Mouse (Mus musculus) intestine, embryonic 16.5 days (tissue): ENCODE results near the gene 1700102P08Rik. TPM values are rescaled to one million over a fixed set of nuclear protein-coding genes. Genes with fewer than 3 reads are reported as not detected.

Experiments
- ATAC-seq: fragments of 200-750 bp; cut with Nextera tagmentation; 2 replicates; pipeline ENCODE4 v1.8.0; 2017; ENCODE audit warnings: moderate TSS enrichment, moderate library complexity
- H3K27ac ChIP-seq: fragments of 300-500 bp; sonication (generic); 2 replicates; pipeline ENCODE4 v1.5.1; 2014; ENCODE audit warnings: mild to moderate bottlenecking, low read length
- H3K27me3 ChIP-seq: fragments of 300-500 bp; sonication (generic); replicated peaks from 2 replicates; pipeline ENCODE4 v1.6.1; 2014; ENCODE audit warnings: low read length, control low read depth, mixed read lengths; ENCODE audit not compliant: control insufficient read depth, insufficient read depth
- H3K36me3 ChIP-seq: fragments of 300-500 bp; sonication (generic); 2 replicates; pipeline ENCODE4 v1.6.1; 2014; ENCODE audit warnings: low read length, control low read depth; ENCODE audit not compliant: control insufficient read depth, insufficient read depth
- H3K4me1 ChIP-seq: fragments of 300-500 bp; sonication (generic); 2 replicates; pipeline ENCODE4 v1.6.1; 2014; ENCODE audit warnings: low read length, control low read depth, mixed read lengths; ENCODE audit not compliant: control insufficient read depth, insufficient read depth
- H3K4me2 ChIP-seq: fragments of 300-500 bp; sonication (generic); 2 replicates; pipeline ENCODE4 v1.6.1; 2014; ENCODE audit warnings: low read depth, low read length, control low read depth
- H3K4me3 ChIP-seq: fragments of 300-500 bp; sonication (generic); 2 replicates; pipeline ENCODE4 v1.5.1; 2014; ENCODE audit warnings: mild to moderate bottlenecking, low read length
- H3K9ac ChIP-seq: fragments of 300-500 bp; sonication (generic); 2 replicates; pipeline ENCODE4 v1.6.1; 2014; ENCODE audit warnings: low read depth, low read length
- H3K9me3 ChIP-seq: fragments of 300-500 bp; sonication (generic); 2 replicates; pipeline ENCODE4 v1.6.1; 2016; ENCODE audit warnings: low read length, control low read depth; ENCODE audit not compliant: control insufficient read depth
- WGBS: fragments of 180-500 bp; shearing (Covaris S2); extraction: QIAGEN DNeasy Blood & Tissue Kit; methylation state at CpG from one replicate; pipeline ENCODE4 v1.1.7; 2014; 5-methylcytosine and 5-hydroxymethylcytosine counted together
- polyA plus RNA-seq: library from polyadenylated mRNA; unstranded; fragments of >200 nt; fragmentation: Nextera tagmentation; extraction: Ambion mirVana; gene quantifications from 2 replicates; pipeline ENCODE4 v1.2.1, GENCODE M21; 2015

Gene 1700102P08Rik
- polyA plus RNA-seq, 1 experiment from 2014 or later: 0.55 TPM

- WGBS: 68% methylated on average over 5 of the region's 5 CpGs
- Histone ChIP-seq H3K4me2 (no peak overlapping the region), H3K4me1 (peaks cover 9% of the 10 kb centered on the region), H3K27me3 (no peaks in the 10 kb centered on the region), H3K9ac (no peak overlapping the region), H3K9me3 (no peaks in the 10 kb centered on the region), H3K4me3 (no peak overlapping the region), H3K27ac (peak overlapping the region; percentile 29), H3K36me3 (peaks cover 20% of the 10 kb centered on the region)
- ATAC-seq: peak; percentile 72
Measured at GRCm38 (mm10) chr9:108378736-108379135, 13.9 kb upstream of the 1700102P08Rik start.

- Histone ChIP-seq H3K36me3 (peaks cover 18% of the 10 kb centered on the region), H3K27me3 (no peaks in the 10 kb centered on the region), H3K27ac (peak overlapping the region; percentile 37; the same call in 1 of the 2 replicates), H3K4me2 (no peak overlapping the region), H3K9ac (no peak overlapping the region), H3K9me3 (no peaks in the 10 kb centered on the region), H3K4me3 (no peak overlapping the region), H3K4me1 (peaks cover 9% of the 10 kb centered on the region)
- peak; percentile 54 for ATAC-seq
- 78% methylated on average over 4 of the region's 4 CpGs for WGBS
Measured at GRCm38 (mm10) chr9:108379294-108379693, 13.3 kb upstream of the 1700102P08Rik start.

GRCm38 (mm10) chr9:108381382-108381781, 11.2 kb upstream of the 1700102P08Rik start:
- H3K4me3 ChIP-seq: no peak overlapping the region
- H3K27me3 ChIP-seq: no peaks in the 10 kb centered on the region
- ATAC-seq: no peak
- H3K27ac ChIP-seq: no peak overlapping the region
- H3K9me3 ChIP-seq: no peaks in the 10 kb centered on the region
- peaks cover 16% of the 10 kb centered on the region for H3K36me3 ChIP-seq
- peaks cover 9% of the 10 kb centered on the region for H3K4me1 ChIP-seq
- H3K4me2 ChIP-seq: no peak overlapping the region
- WGBS: 97% methylated on average over 9 of the region's 9 CpGs
- H3K9ac ChIP-seq: no peak overlapping the region

- no peak overlapping the region for H3K27ac ChIP-seq
- ATAC-seq: peak; percentile 43; the same call in 1 of the 2 replicates
Measured at GRCm38 (mm10) chr9:108385006-108385405, 7.6 kb upstream of the 1700102P08Rik start.

GRCm38 (mm10) chr9:108386816-108387215, 5.8 kb upstream of the 1700102P08Rik start:
- H3K27me3 ChIP-seq: no peaks in the 10 kb centered on the region
- H3K36me3 ChIP-seq: peaks cover 18% of the 10 kb centered on the region
- no peaks in the 10 kb centered on the region for H3K9me3 ChIP-seq
- H3K4me3 ChIP-seq: no peak overlapping the region
- no peak overlapping the region for H3K4me2 ChIP-seq
- no peaks in the 10 kb centered on the region for H3K4me1 ChIP-seq
- H3K9ac ChIP-seq: no peak overlapping the region
- ATAC-seq: no peak
- WGBS: 86% methylated on average over 4 of the region's 4 CpGs
- no peak overlapping the region for H3K27ac ChIP-seq

More at GRCm38 (mm10) chr9:108385006-108385405, 7.6 kb upstream of the 1700102P08Rik start:
- H3K4me2 ChIP-seq: no peak overlapping the region
- H3K4me1 ChIP-seq: no peaks in the 10 kb centered on the region
- H3K36me3 ChIP-seq: peaks cover 16% of the 10 kb centered on the region
- H3K9ac ChIP-seq: no peak overlapping the region
- H3K9me3 ChIP-seq: no peaks in the 10 kb centered on the region
- 52% methylated on average over 7 of the region's 7 CpGs for WGBS
- H3K27me3 ChIP-seq: no peaks in the 10 kb centered on the region
- no peak overlapping the region for H3K4me3 ChIP-seq

- Histone ChIP-seq H3K27ac (no peak overlapping the region), H3K4me1 (no peaks in the 10 kb centered on the region), H3K36me3 (peaks cover 22% of the 10 kb centered on the region), H3K4me2 (no peak overlapping the region), H3K4me3 (no peak overlapping the region), H3K27me3 (no peaks in the 10 kb centered on the region), H3K9me3 (no peaks in the 10 kb centered on the region), H3K9ac (no peak overlapping the region)
- 81% methylated on average over 10 of the region's 10 CpGs for WGBS
- no peak for ATAC-seq
Measured at GRCm38 (mm10) chr9:108388601-108389000, 4.0 kb upstream of the 1700102P08Rik start.

- Histone ChIP-seq H3K4me1 (no peaks in the 10 kb centered on the region), H3K4me2 (no peak overlapping the region), H3K9ac (no peak overlapping the region), H3K27me3 (no peaks in the 10 kb centered on the region), H3K4me3 (no peak overlapping the region), H3K27ac (no peak overlapping the region), H3K9me3 (no peaks in the 10 kb centered on the region), H3K36me3 (peaks cover 22% of the 10 kb centered on the region)
- ATAC-seq: no peak
- 73% methylated on average over 6 of the region's 6 CpGs for WGBS
Measured at GRCm38 (mm10) chr9:108389220-108389619, 3.4 kb upstream of the 1700102P08Rik start.

GRCm38 (mm10) chr9:108394191-108394590, 1.6 kb downstream of the 1700102P08Rik start:
- Histone ChIP-seq H3K27me3 (no peaks in the 10 kb centered on the region), H3K4me2 (no peak overlapping the region), H3K4me1 (no peaks in the 10 kb centered on the region), H3K9ac (no peak overlapping the region), H3K9me3 (no peaks in the 10 kb centered on the region), H3K36me3 (peaks cover 20% of the 10 kb centered on the region), H3K27ac (no peak overlapping the region), H3K4me3 (no peak overlapping the region)
- 92% methylated on average over 6 of the region's 6 CpGs for WGBS
- no peak for ATAC-seq

- H3K27me3 ChIP-seq: no peaks in the 10 kb centered on the region
- H3K4me2 ChIP-seq: no peak overlapping the region
- WGBS: 89% methylated on average over 1 of the region's 1 CpGs
- H3K36me3 ChIP-seq: peaks cover 20% of the 10 kb centered on the region
- H3K4me3 ChIP-seq: no peak overlapping the region
- H3K27ac ChIP-seq: no peak overlapping the region
- H3K4me1 ChIP-seq: no peaks in the 10 kb centered on the region
- no peak for ATAC-seq
- no peaks in the 10 kb centered on the region for H3K9me3 ChIP-seq
- H3K9ac ChIP-seq: no peak overlapping the region
Measured at GRCm38 (mm10) chr9:108395427-108395826, 2.8 kb downstream of the 1700102P08Rik start.

GRCm38 (mm10) chr9:108398324-108398723, 5.7 kb downstream of the 1700102P08Rik start:
- no peak for ATAC-seq
- H3K4me1 ChIP-seq: no peaks in the 10 kb centered on the region; the same call in 1 of the 2 replicates
- no peak overlapping the region for H3K27ac ChIP-seq
- H3K4me2 ChIP-seq: no peak overlapping the region
- no peaks in the 10 kb centered on the region for H3K9me3 ChIP-seq
- WGBS: 93% methylated on average over 3 of the region's 3 CpGs
- H3K36me3 ChIP-seq: 0 out of 2 replicates have a peak, but pooled peaks cover under 1% of the 10 kb centered on the region
- H3K27me3 ChIP-seq: no peaks in the 10 kb centered on the region
- no peak overlapping the region for H3K9ac ChIP-seq
- no peak overlapping the region for H3K4me3 ChIP-seq
